Mouse (Mus musculus) adrenal gland, postnatal 10 days (tissue): ENCODE measurements around the gene Pim2. TPM values are rescaled to one million over a fixed set of nuclear protein-coding genes. Genes with fewer than 3 reads are reported as not detected.

Experiments used
- DNase-seq: peaks from one replicate; pipeline ENCODE4 v3.0.0; 2021; ENCODE audit warnings: mixed read lengths
- long read RNA-seq, 2 experiments: library from polyadenylated mRNA; stranded (forward); transcript quantifications; one replicate each; pipeline ENCODE4 v2.0.0; 2021
- total RNA-seq, 2 experiments: library from RNA; stranded (reverse); gene quantifications; 2 replicates each; pipeline ENCODE4 v1.2.3; 2021

Gene Pim2
- total RNA-seq: 1 to 10 TPM; 6.2 to 9.2 TPM
- long read RNA-seq, experiment 1, partial matches to known transcripts: 0 of 2 reads
- long read RNA-seq, experiment 1, other reads (novel, unspliced or antisense): 1 of 2 reads
- long read RNA-seq, experiment 2, transcript Pim2-201 (6 exons, 2,045 nt): major isoform, 5 of 7 reads
- long read RNA-seq, experiment 2, partial matches to known transcripts: 0 of 7 reads
- long read RNA-seq, experiment 2, other reads (novel, unspliced or antisense): 2 of 7 reads

DNA sequence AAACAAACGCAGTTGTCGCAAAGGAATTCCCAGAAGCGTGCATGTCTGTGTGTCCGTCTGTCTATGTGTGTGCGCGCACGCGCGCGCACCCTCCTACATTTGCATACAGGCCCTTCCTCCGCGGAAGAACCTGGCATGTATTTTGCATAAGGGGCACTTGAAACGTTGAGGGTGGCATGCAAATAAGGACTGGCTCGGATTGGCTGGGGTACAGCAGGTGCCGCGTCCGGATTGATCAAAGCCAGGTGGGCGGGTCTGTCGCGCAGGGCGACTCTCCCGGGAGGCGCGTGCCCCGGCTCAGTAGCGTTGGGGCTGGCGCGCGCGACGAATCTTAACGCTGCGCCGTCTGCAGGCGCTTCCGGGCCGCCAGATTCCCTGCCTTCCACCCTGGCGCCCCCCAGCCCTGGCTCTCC, at the start of gene Pim2:
Gene Pim2 (plus strand): TSS at position 256 of the 413 bp plus-strand sequence.
- DNase-seq: peak; percentile 87

GRCm38 (mm10) chrX:7837146-7837545, 40.9 kb upstream of the Pim2 start:
- no peak for DNase-seq

DNA sequence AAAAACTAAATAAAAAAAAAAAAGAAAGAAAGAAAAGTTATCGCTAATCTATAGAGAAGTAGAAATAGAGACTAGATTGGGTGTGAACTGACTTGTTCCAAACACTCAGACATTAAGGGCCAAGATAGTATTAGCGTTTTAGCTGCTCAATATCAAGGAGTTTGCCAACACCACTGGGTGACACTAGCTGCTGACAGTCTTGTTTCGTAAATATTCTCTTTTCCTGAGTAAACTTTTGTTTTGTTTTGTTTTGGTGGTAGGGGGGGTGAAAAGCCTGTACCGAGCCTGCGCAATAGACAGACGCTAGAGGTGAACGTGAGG, 37.3 kb upstream of the Pim2 start:
- DNase-seq: no peak

- DNase-seq: peak; percentile 94
Observed at GRCm38 (mm10) chrX:7841163-7842162, 36.6 kb upstream of the Pim2 start, which contains the start of gene Otud5. Gene Otud5 (plus strand): TSS chrX:7841364.

- peak; percentile 16 for DNase-seq
Observed at GRCm38 (mm10) chrX:7842318-7842717, 35.7 kb upstream of the Pim2 start.

DNA sequence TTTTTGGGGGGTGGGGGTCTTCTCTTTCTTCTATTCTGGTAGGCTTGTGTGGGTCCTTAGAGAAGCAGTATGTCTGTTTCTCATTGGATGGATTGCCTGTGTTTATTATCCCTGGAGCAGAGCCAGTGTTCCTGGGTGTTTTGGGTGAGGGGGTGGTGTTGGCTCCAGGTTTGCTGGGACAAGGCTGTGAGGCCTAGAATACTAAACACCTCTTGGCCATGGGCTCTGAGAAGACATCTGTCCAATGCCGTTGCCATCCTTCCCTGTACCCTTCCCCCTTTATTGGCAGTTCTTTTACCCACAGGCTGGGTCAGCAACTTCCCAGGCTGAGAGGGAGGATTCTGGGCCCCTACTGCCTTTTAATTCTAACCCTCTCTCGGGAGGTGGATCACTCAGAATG, 30.2 kb upstream of the Pim2 start:
- DNase-seq: no peak

GRCm38 (mm10) chrX:7854578-7854977, 23.5 kb upstream of the Pim2 start:
- peak; percentile 45 for DNase-seq

GRCm38 (mm10) chrX:7859191-7859753, 18.8 kb upstream of the Pim2 start:
- DNase-seq: no peak

- DNase-seq: no peak
Observed at GRCm38 (mm10) chrX:7863181-7863580, 14.9 kb upstream of the Pim2 start.

DNA sequence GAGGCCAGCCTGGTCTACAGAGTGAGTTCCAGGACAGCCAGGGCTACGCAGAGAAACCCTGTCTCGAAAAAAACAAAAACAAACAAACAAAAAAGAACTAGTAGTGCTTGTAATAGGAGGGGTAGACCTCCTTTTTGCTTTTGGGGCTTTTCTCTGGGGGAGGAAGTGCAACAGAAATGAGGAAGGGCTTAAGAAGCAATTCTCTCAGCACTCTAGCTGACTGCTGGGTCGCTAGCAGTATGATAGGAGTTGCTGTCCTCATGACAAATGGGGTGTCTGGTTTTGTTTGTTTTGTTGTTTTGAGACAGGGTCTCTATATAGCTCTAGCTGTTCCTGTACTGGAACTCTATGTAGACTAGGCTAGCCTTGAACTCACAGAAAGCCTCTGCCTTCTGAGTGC, 13.5 kb upstream of the Pim2 start:
- DNase-seq: no peak

DNA sequence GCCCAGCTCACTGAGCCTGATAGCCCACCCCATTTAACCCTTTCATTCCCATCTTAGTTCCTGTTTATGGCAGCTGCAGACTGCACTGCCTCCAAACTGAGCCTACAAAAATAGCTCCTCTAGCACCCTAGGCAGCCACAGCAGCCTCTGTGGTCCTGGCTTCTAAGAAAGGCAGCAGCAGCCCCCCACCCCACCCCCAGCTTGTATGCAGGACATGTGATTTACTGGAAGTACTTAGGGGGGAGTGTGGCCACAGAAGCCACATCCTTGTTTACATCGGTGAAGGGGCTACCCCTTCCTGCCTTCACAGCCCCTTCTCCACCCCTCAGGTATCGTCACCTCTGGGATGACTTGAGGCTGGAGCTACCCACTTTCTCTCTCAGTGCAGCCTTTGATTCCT, 12.7 kb upstream of the Pim2 start:
- DNase-seq: no peak

DNA sequence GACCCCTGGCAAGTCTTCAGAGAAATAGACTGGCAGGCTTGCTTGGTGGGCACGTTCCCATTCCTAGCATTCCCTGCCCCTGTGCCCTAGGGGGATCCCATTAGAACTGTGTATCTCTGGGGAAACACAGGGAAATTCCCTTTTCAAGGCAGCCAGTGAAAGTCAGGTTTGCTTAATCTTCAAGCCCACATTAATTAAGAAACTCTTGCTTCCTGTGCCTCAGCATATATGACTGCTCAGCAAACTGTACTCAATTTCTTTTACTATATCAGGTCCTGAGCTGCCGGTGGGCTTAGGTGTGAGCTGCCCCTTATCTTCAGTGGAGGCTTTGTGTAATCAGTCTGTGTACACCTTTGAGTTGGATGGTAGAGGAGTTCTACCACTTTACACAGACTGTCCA, 12.3 kb upstream of the Pim2 start:
- no peak for DNase-seq

DNA sequence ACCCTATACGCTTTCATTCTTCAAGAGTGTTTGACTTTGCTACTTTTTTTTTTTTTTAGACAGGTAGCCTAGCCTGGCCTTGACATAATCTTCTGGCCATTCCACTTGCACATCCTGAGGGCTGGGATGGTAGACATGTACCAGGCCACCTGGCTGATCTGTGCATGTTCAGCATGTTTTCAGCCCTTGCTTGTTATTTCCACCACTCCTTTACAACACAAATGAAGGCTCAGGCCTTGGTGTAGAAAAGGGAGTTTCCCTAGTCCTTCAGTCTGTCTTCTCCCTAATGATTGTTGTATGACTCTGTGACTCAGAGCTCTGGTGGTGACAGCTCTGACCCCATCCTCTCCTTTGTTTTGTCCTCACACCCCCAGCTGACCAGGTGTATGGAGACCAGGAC, 10.9 kb upstream of the Pim2 start:
- no peak for DNase-seq

GRCm38 (mm10) chrX:7868506-7868905, 9.6 kb upstream of the Pim2 start:
- DNase-seq: no peak

- no peak for DNase-seq
Observed at GRCm38 (mm10) chrX:7869826-7870225, 8.2 kb upstream of the Pim2 start.

- peak; percentile 22 for DNase-seq
Observed at GRCm38 (mm10) chrX:7878495-7878894, 433 bp downstream of the Pim2 start.

GRCm38 (mm10) chrX:7879819-7880218, 1.8 kb downstream of the Pim2 start:
- peak; percentile 62 for DNase-seq

GRCm38 (mm10) chrX:7883841-7884567, 5.9 kb downstream of the Pim2 start, which contains the start of gene Slc35a2:
Gene Slc35a2 (plus strand): TSS chrX:7884028.
- DNase-seq: peak; percentile 88

DNA sequence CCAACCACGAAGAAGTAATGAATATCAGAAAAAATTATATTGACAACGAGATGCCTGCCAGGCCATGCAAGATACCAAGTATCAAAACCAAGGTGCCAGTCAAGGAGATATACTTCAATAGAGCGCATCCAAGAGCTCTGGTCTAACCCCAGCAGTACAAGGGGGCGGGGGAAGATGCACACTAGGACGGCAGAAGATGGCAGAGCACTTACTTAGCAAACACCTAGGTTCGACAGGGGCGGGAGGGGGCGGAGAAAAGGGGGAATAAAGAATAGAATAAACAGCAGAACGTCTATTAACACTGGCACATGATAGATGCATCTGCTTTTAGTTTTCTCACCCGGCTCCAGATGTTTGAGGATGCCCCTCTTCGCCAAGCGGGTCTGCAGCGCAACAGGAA, 20.1 kb downstream of the Pim2 start:
- DNase-seq: no peak

GRCm38 (mm10) chrX:7898880-7899874, 21.1 kb downstream of the Pim2 start, which contains the start of the genes Pqbp1 and Timm17b:
Gene Pqbp1 (minus strand): TSS chrX:7899269.
Gene Timm17b (plus strand): TSS chrX:7899357.
- peak; percentile 88 for DNase-seq

DNA sequence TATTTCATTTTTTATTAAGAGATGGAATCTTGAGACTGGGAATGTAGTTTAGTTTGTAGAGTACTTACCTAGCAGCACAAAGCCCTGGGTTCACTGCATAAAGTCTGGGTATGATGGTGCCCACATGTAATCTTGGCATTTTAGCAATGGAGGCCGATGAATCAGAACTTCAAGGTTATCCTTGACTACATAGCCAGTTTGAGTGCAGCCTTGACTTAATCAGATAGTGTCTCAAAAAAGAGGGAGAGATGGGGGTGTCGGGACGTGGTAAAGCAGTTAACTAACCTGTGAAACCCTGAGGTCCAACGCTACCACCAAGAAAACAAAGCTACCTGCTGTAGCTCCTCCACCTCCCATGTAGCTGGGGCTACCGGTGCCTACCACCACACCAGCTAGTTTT, 26.4 kb downstream of the Pim2 start:
- DNase-seq: peak; percentile 18
